Mouse (Mus musculus) limb, embryonic 11.5 days (tissue): Measurements from ENCODE around the gene Ensa. TPM values are rescaled to one million over a fixed set of nuclear protein-coding genes. Genes with fewer than 3 reads are reported as not detected.

Experiments
- ATAC-seq: fragments of 200-750 bp; cut with Nextera tagmentation; 2 replicates; pipeline ENCODE4 v1.8.0; 2017; ENCODE audit warnings: low read depth; ENCODE audit not compliant: insufficient number of reproducible peaks, low FRiP score, low TSS enrichment
- DNase-seq: peaks from one replicate; pipeline ENCODE4 v3.0.0-alpha.2; 2015; ENCODE audit warnings: low spot score
- H3K27ac ChIP-seq: fragments of 300-500 bp; sonication (generic); replicated peaks from 2 replicates; pipeline ENCODE4 v1.5.1; 2014; ENCODE audit warnings: low read depth, mild to moderate bottlenecking, low read length
- H3K27me3 ChIP-seq: fragments of 300-500 bp; sonication (generic); 2 replicates; pipeline ENCODE4 v1.6.1; 2014; ENCODE audit warnings: mild to moderate bottlenecking, low read length, mixed read lengths; ENCODE audit not compliant: control insufficient read depth, insufficient read depth
- H3K36me3 ChIP-seq: fragments of 300-500 bp; sonication (generic); 2 replicates; pipeline ENCODE4 v1.6.1; 2014; ENCODE audit warnings: mild to moderate bottlenecking, low read length, moderate library complexity, mixed read lengths; ENCODE audit not compliant: control insufficient read depth, insufficient read depth
- H3K4me1 ChIP-seq: fragments of 300-500 bp; sonication (generic); 2 replicates; pipeline ENCODE4 v1.6.1; 2014; ENCODE audit warnings: low read length, mixed read lengths; ENCODE audit not compliant: control insufficient read depth, insufficient read depth
- H3K4me2 ChIP-seq: fragments of 300-500 bp; sonication (generic); 2 replicates; pipeline ENCODE4 v1.6.1; 2014; ENCODE audit warnings: low read depth, mild to moderate bottlenecking, moderate library complexity; ENCODE audit not compliant: severe bottlenecking
- H3K4me3 ChIP-seq: fragments of 300-500 bp; sonication (generic); 2 replicates; pipeline ENCODE4 v1.5.1; 2014; ENCODE audit warnings: low read depth, low read length
- H3K9ac ChIP-seq: fragments of 300-500 bp; sonication (generic); 2 replicates; pipeline ENCODE4 v1.6.1; 2014; ENCODE audit warnings: mild to moderate bottlenecking, low read length
- H3K9me3 ChIP-seq: fragments of 300-500 bp; sonication (generic); 2 replicates; pipeline ENCODE4 v1.6.1; 2016; ENCODE audit warnings: low read length; ENCODE audit not compliant: control insufficient read depth
- WGBS: fragments of 180-500 bp; shearing (Covaris S2); extraction: QIAGEN DNeasy Blood & Tissue Kit; methylation state at CpG from one replicate; pipeline ENCODE4 v1.1.7; 2014; 5-methylcytosine and 5-hydroxymethylcytosine counted together
- polyA plus RNA-seq: library from polyadenylated mRNA; unstranded; fragments of >200 nt; fragmentation: Nextera tagmentation; extraction: Ambion mirVana; gene quantifications from 2 replicates; pipeline ENCODE4 v1.2.1, GENCODE M21; 2014

Ensa gene
- polyA plus RNA-seq, 1 experiment from 2014 or later = 78.7 TPM

- 80% methylated on average over 12 of the region's 12 CpGs for WGBS
- no peak overlapping the region for H3K4me3 ChIP-seq
- H3K27ac ChIP-seq = no peak overlapping the region; the same call in 1 of the 2 replicates
- no peaks in the 10 kb centered on the region for H3K9me3 ChIP-seq
- ATAC-seq = no peak
- peaks cover 22% of the 10 kb centered on the region for H3K36me3 ChIP-seq
- H3K4me2 ChIP-seq = no peak overlapping the region
- H3K9ac ChIP-seq = no peak overlapping the region
- H3K27me3 ChIP-seq = no peaks in the 10 kb centered on the region
- DNase-seq = no peak
- no peaks in the 10 kb centered on the region for H3K4me1 ChIP-seq
These were observed 8.1 kb downstream of the Ensa start for GRCm38 (mm10) chr3:95632648-95633588.

GRCm38 (mm10) chr3:95635636-95636035 lies 10.8 kb downstream of the Ensa start:
- H3K4me3 ChIP-seq = no peak overlapping the region

GRCm38 (mm10) chr3:95636072-95636471 lies 11.3 kb downstream of the Ensa start:
- Histone ChIP-seq H3K4me2 (no peak overlapping the region), H3K9me3 (no peaks in the 10 kb centered on the region), H3K4me3 (no peak overlapping the region), H3K9ac (no peak overlapping the region), H3K4me1 (no peaks in the 10 kb centered on the region), H3K27me3 (no peaks in the 10 kb centered on the region), H3K27ac (no peak overlapping the region), H3K36me3 (peaks cover 15% of the 10 kb centered on the region)
- no peak for ATAC-seq
- no peak for DNase-seq
- 81% methylated on average over 4 of the region's 4 CpGs for WGBS

More at GRCm38 (mm10) chr3:95635636-95636035, 10.8 kb downstream of the Ensa start:
- Histone ChIP-seq H3K4me2 (no peak overlapping the region), H3K9ac (no peak overlapping the region), H3K9me3 (no peaks in the 10 kb centered on the region), H3K36me3 (peaks cover 15% of the 10 kb centered on the region), H3K27ac (no peak overlapping the region), H3K4me1 (no peaks in the 10 kb centered on the region), H3K27me3 (no peaks in the 10 kb centered on the region)
- 79% methylated on average over 4 of the region's 4 CpGs for WGBS
- DNase-seq (no peak), ATAC-seq (no peak)

- Histone ChIP-seq H3K4me2 (no peak overlapping the region), H3K27ac (no peak overlapping the region), H3K9me3 (no peaks in the 10 kb centered on the region), H3K27me3 (no peaks in the 10 kb centered on the region), H3K9ac (no peak overlapping the region), H3K36me3 (peaks cover 12% of the 10 kb centered on the region), H3K4me1 (no peaks in the 10 kb centered on the region), H3K4me3 (no peak overlapping the region)
- DNase-seq (no peak), ATAC-seq (no peak)
- WGBS = 77% methylated on average over 1 of the region's 1 CpGs
These were observed 14.9 kb downstream of the Ensa start for GRCm38 (mm10) chr3:95639694-95640093.

- Histone ChIP-seq H3K4me3 (no peak overlapping the region), H3K27ac (no peak overlapping the region), H3K4me2 (no peak overlapping the region), H3K9me3 (no peaks in the 10 kb centered on the region), H3K9ac (no peak overlapping the region), H3K36me3 (peaks cover 2% of the 10 kb centered on the region; the same call in 1 of the 2 replicates), H3K27me3 (no peaks in the 10 kb centered on the region), H3K4me1 (no peaks in the 10 kb centered on the region)
- ATAC-seq (no peak), DNase-seq (no peak)
- WGBS = 88% methylated on average over 7 of the region's 7 CpGs
These were observed 18.3 kb downstream of the Ensa start for GRCm38 (mm10) chr3:95643097-95643496.

GRCm38 (mm10) chr3:95645313-95646235 lies 20.8 kb downstream of the Ensa start:
- Histone ChIP-seq H3K27ac (no peak overlapping the region), H3K27me3 (no peaks in the 10 kb centered on the region), H3K4me1 (no peaks in the 10 kb centered on the region), H3K4me2 (no peak overlapping the region), H3K36me3 (no peaks in the 10 kb centered on the region), H3K4me3 (no peak overlapping the region), H3K9me3 (no peaks in the 10 kb centered on the region), H3K9ac (no peak overlapping the region)
- no peak for ATAC-seq
- DNase-seq = no peak
- WGBS = 61% methylated on average over 10 of the region's 10 CpGs

- ATAC-seq (no peak), DNase-seq (no peak)
- Histone ChIP-seq H3K9me3 (no peaks in the 10 kb centered on the region), H3K4me1 (0 out of 2 replicates have a peak, but pooled peaks cover 3% of the 10 kb centered on the region), H3K4me3 (no peak overlapping the region), H3K4me2 (no peak overlapping the region), H3K9ac (no peak overlapping the region), H3K27me3 (no peaks in the 10 kb centered on the region), H3K27ac (no peak overlapping the region), H3K36me3 (no peaks in the 10 kb centered on the region)
- 95% methylated on average over 5 of the region's 5 CpGs for WGBS
These were observed 23.2 kb downstream of the Ensa start for GRCm38 (mm10) chr3:95648016-95648415.

GRCm38 (mm10) chr3:95650276-95651032 lies 25.7 kb downstream of the Ensa start:
- Histone ChIP-seq H3K27ac (no peak overlapping the region), H3K4me1 (0 out of 2 replicates have a peak, but pooled peaks cover 5% of the 10 kb centered on the region), H3K36me3 (no peaks in the 10 kb centered on the region), H3K4me3 (no peak overlapping the region), H3K4me2 (no peak overlapping the region), H3K9me3 (no peaks in the 10 kb centered on the region), H3K27me3 (no peaks in the 10 kb centered on the region), H3K9ac (no peak overlapping the region)
- DNase-seq (no peak), ATAC-seq (no peak)
- WGBS = 68% methylated on average over 6 of the region's 6 CpGs
